Mouse (Mus musculus) kidney, adult 9 months (tissue): ENCODE measurements around the gene Mrpl12.

ENCODE experiments used
- DNase-seq: peaks from one replicate; pipeline ENCODE4 v3.0.0; 2022

Mrpl12 gene

GRCm38 (mm10) chr11:120484265-120484981, at the start of gene Mrpl12:
TSS of gene Mrpl12 (plus strand) at chr11:120484613.
- DNase-seq, result peak; percentile 92

DNA sequence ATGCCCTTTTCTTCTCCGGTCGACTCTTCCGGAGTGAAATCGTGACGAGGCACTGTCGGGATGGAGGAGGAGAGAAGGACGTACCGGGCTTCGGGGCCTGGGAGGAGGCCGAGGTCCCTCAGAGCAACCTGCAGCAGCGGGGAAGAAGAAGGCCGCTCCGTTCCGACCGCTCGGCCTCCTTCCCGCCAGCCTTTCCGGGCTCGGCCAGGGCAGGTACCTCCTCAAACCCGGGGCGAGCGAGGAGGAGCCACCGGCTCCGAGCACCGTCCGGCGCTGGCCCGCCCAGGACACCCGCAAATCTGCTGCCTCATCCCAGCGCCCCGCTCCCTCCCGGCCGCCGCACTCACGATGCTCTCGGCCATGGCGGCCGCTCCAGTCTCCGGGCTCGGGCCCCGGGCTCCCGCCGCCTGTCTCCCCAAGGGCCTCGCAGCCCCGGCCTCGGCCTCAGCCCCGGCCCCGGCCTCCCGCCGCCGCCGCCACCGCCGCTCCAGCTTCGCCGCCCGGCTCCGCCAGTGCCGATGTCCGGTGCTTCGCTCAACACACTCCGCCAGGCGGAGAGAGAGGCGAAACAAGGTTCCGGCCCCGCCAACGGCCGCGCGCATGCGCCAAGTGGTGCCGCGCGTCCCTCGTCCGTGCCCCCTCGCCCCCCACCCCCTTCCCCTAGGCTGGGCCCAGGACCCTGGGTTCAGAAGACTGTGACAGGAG, 47.1 kb upstream of the Mrpl12 start, which contains the start of gene Nploc4:
Gene Nploc4 (minus strand): TSS at position 557 of the 705 bp plus-strand sequence.
- peak; percentile 84 for DNase-seq

GRCm38 (mm10) chr11:120437857-120438385, 46.5 kb upstream of the Mrpl12 start:
- no peak for DNase-seq

DNA sequence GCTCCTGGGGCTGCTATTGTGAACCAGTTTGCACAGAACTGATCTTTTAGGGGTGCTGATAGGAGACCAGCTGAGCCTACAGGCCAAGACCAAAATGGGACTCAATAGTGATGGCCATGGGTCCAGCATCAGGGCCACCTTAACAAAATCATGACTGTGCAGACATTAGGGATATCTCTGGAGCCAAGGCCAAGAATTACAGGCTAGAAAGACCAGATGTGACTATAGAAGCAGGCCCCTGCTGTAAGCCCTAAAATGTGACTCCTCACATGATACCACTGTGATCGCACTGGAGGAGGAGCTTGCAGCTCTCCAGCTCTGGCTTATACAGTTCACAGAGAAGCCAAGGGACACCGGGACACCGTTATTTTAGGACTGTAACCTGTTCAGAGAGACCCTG, 42.1 kb upstream of the Mrpl12 start, which contains the start of gene Tspan10:
Gene Tspan10 (plus strand): TSS at position 301 of the 400 bp plus-strand sequence.
- DNase-seq, result no peak

- no peak for DNase-seq
Measured at GRCm38 (mm10) chr11:120442765-120443280, 41.6 kb upstream of the Mrpl12 start.

DNA sequence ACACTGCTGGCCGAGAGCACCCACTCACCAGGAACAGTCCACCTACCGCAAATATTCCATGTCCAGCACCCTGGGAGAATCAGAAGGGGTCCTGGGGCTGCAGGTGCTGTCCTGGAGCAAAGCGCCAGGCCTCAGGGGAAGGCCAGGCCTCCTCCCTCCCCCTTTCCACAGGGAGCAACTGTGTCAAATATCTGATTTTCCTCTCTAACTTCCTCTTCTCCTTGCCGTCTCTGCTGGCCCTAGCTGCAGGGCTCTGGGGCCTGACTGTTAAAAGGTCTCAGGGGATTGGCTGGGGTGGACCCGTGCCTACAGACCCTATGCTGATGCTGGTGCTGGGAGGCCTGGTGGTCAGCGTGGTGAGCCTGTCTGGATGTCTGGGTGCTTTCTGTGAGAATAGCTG, 40.3 kb upstream of the Mrpl12 start:
- DNase-seq, result no peak

GRCm38 (mm10) chr11:120445475-120445874, 38.9 kb upstream of the Mrpl12 start:
- DNase-seq, result no peak

- no peak for DNase-seq
Measured at GRCm38 (mm10) chr11:120447179-120447578, 37.2 kb upstream of the Mrpl12 start.

- no peak for DNase-seq
Measured at GRCm38 (mm10) chr11:120452246-120452645, 32.2 kb upstream of the Mrpl12 start.

- no peak for DNase-seq
Measured at GRCm38 (mm10) chr11:120453306-120453705, 31.1 kb upstream of the Mrpl12 start, which contains the start of gene Pde6g. TSS of gene Pde6g (minus strand) at chr11:120453500.

DNA sequence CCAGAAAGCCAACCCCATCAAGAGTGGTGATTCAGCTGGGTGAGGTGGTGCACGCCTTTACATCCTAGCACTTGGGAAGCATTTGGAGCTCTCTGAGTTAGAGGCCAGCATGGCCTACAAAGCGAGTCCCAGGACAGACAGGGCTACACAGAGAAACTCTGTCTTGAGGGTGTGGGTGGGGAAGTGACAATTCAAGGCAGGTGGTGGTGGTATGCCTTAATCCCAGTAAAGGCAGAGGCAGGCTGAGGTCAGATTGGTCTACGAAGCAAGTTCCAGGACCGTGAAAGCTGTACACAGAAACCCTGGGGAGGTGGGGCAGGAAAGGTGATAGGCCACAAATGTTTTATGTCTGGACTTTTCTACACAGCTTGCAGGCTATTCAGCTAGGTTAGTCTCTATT, 29.4 kb upstream of the Mrpl12 start:
- no peak for DNase-seq

- no peak for DNase-seq
Measured at GRCm38 (mm10) chr11:120455413-120455812, 29.0 kb upstream of the Mrpl12 start.

GRCm38 (mm10) chr11:120457370-120457769, 27.0 kb upstream of the Mrpl12 start:
- DNase-seq, result no peak

DNA sequence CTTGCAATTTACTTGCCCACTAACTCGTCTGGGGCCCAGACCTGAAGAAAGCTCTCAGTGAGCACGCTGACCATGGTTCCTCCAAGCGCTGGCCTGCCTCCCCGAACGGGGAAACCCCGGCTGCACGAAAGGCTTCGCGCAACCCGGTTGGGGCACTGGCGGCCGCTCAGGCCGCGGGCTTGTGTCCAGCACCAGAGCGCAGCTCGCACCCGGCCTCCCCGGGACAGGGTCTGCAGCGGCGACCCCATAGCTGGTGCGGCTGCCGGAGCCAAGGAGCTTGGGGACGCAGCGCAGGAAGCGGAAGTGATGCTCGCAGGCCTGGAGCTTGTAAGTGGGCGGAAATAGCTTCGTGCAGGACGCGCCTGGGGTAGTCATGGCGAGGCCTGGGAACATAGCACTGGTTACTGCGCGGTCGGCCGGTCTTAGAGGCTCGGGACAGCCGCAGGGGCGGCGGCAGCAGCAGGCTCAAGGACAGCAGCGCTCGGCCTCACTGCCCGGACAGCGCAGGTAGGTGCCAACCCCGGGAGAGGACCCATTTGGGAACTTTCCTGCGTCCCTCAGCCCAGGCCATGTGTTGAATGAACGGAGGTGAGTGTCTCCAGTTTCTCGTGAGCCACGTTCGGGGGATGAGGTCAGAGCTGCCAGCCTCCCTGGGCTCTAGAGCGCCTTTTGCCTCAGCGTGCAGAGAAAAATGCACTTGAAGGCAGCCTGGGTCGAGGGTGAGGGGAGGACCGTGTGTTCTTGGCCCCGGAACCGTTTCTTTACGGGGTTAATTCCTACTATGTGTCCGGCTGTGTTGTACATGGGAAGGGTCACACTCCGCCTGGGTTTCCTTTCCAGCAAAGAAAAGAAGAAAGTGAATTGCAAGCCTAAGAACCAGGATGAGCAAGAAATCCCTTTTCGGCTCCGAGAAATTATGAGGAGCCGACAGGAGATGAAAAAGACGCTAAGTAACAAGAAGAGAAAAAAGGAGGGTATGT, 26.4 kb upstream of the Mrpl12 start, which contains the start of the genes Oxld1 and Ccdc137:
Gene Oxld1 (minus strand): TSS at position 297 of the 980 bp plus-strand sequence.
Gene Ccdc137 (plus strand): TSS at position 344 of the 980 bp plus-strand sequence.
- peak; percentile 75 for DNase-seq

DNA sequence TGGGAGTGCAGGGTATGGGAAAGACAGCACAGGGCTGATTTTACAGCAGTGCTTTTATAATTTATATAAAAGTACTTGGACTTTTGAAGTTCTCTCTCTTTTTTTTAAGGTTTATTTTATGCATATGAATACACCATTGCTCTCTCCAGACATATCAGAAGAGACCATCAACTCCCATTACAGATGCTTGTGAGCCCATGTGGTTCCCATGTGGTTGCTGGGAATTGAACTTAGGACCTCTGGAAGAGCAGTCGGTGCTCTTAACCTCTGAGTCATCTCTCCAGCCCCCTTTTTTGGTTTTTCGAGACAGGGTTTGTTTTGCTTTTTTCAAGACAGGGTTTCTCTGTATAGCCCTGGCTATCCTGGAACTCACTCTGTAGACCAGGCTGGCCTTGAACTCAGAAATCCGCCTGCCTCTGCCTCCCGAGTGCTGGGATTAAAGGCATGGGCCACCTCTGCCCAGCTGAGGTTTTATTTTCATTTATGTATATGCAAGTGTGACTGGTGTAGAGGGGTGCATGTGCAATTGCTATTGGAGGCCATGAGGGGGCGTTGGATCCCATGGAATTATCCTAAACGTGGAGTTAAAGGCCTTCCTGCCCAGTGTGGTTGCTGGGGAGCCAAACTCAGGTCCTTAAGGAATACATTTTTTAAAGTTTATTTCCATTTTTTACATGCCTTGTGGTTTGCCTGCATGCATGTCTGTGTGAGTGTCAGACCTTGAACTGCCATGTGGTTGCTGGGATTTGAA, 25.4 kb upstream of the Mrpl12 start:
- DNase-seq, result no peak

- no peak for DNase-seq
Measured at GRCm38 (mm10) chr11:120463536-120463935, 20.9 kb upstream of the Mrpl12 start.

- DNase-seq, result no peak
Measured at GRCm38 (mm10) chr11:120464365-120464764, 20.0 kb upstream of the Mrpl12 start.

GRCm38 (mm10) chr11:120465521-120465920, 18.9 kb upstream of the Mrpl12 start:
- DNase-seq, result no peak

DNA sequence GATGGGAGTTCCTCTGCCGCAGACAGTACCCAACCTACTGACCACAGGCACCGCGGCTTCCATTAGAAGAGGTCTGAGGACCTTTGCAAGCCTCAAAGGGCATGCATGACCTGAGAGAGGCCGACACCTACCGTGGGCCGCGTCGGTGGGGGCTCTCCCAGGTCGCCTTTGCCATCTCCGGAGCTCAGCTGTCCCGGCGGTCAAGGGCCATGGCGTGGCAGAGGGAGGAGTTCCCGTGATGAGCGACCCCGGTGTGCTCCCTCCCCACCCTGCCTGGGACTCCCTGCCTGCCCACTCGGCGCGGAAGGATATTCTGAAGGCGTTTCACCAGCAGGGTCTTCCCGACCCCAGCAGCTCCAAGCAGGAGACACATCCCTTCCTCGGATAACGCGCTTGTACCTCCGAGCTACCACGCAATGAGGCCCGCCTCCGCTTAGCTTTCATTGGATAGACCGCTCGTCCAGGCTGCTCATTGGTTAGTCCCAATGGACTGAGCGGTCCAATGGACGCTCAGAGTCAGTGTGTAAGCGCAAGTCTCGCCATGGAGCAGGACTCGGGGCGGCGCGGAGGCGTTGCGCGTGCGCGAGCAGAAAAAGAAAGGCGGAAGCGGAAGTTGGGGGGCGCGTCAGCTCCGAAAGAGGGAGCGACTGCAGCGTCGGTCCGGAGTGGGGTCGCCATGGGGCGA, 17.2 kb upstream of the Mrpl12 start, which contains the start of gene Arl16:
Gene Arl16 (minus strand): TSS at position 557 of the 685 bp plus-strand sequence.
- peak; percentile 96 for DNase-seq

DNA sequence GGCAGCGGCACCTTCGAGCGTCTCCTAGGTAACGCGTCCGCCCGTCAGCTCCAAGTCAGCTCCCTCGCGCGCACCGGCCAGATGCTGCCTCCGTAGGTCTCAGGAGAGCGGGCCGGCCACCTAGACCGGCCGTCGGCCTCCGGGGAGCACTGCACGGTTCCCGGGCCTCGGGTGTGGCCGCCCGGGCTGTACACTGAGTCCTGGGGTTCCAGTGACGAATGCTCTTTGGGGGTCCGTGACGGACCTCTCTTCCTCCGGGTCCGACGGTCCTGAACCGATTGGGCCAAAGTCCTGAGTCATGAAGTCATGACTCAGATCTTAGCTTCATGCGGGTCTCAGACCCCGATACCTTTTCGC, 16.7 kb upstream of the Mrpl12 start:
- DNase-seq, result peak; percentile 33

DNA sequence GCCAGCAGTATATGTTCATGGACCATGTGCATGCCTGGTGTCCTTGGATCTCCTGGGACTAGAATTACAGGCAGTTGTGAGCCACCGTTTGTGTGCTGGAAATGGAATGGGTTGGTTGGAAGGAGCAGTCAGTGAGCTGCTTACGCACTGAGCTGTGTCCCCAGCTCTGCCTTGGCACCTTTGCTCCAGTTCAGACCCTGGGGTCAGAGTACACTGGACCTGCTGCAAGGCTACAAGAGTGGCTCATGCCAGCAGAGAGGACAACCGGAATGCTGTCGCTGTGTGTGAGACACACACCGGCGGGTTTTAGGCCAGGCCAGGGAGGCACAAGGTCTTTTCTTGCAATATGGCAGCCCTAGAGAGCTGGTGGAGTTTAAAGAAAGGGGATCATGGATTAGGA, 12.4 kb upstream of the Mrpl12 start:
- DNase-seq, result peak; percentile 84
